Mouse (Mus musculus): ENCODE data around the gene Lhfpl5.

DNA sequence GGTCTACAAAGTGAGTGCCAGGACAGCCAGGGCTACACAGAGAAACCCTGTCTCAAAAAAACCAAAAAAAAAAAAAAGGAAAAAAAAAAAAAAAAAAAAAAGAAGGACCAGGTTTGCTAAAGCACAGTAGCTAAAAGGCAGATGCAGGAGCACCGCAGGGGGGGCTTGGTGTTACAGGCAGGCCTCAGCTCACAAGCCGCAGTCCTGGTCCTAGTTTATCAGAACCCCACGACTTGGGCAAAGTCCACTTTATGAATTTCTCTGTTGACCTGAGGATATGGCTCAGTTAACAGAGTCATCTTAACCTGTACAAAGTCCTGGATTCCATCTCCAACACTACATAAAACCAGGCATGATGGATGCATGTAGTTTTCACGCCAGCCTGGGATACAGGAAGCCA lies 39.9 kb downstream of the Lhfpl5 start:
- no peak for TF ChIP-seq CTCF (IDR thresholded peaks at IDR 0.05; ENCODE audit: control insufficient read depth, insufficient read depth, low read length)
- no peak for TF ChIP-seq POLR2A (IDR thresholded peaks at IDR 0.05; ENCODE audit: borderline replicate concordance, control insufficient read depth, low read depth, low read length)
